Mouse (Mus musculus) embryonic facial prominence, embryonic 15.5 days (tissue): ENCODE data around the gene Idi2. TPM values are rescaled to one million over a fixed set of nuclear protein-coding genes. Genes with fewer than 3 reads are reported as not detected.
"Not testable (repeated sequence)": the region's sequence is repeated elsewhere in the genome, so short reads cannot be mapped to it uniquely, and the experiment has no call there.

Source experiments
- ATAC-seq: fragments of 200-750 bp; cut with Nextera tagmentation; 2 replicates; pipeline ENCODE4 v1.8.0; 2017; ENCODE audit warnings: low read depth, moderate TSS enrichment; ENCODE audit not compliant: insufficient number of reproducible peaks, low FRiP score, low TSS enrichment
- H3K27ac ChIP-seq: fragments of 300-500 bp; sonication (generic); replicated peaks from 2 replicates; pipeline ENCODE4 v1.5.1; 2015; ENCODE audit warnings: mild to moderate bottlenecking, inconsistent platforms
- H3K27me3 ChIP-seq: fragments of 300-500 bp; sonication (generic); 2 replicates; pipeline ENCODE4 v1.6.1; 2015; ENCODE audit warnings: inconsistent platforms
- H3K36me3 ChIP-seq: fragments of 300-500 bp; sonication (generic); 2 replicates; pipeline ENCODE4 v1.6.1; 2015; ENCODE audit warnings: mild to moderate bottlenecking, inconsistent platforms
- H3K4me1 ChIP-seq: fragments of 300-500 bp; sonication (generic); 2 replicates; pipeline ENCODE4 v1.6.1; 2015; ENCODE audit warnings: inconsistent platforms
- H3K4me2 ChIP-seq: fragments of 300-500 bp; sonication (generic); replicated peaks from 2 replicates; pipeline ENCODE4 v1.6.1; 2015; ENCODE audit warnings: mild to moderate bottlenecking, inconsistent platforms
- H3K4me3 ChIP-seq: fragments of 300-500 bp; sonication (generic); replicated peaks from 2 replicates; pipeline ENCODE4 v1.5.1; 2015; ENCODE audit warnings: mild to moderate bottlenecking, inconsistent platforms
- H3K9ac ChIP-seq: fragments of 300-500 bp; sonication (generic); 2 replicates; pipeline ENCODE4 v1.6.1; 2015; ENCODE audit warnings: inconsistent platforms
- H3K9me3 ChIP-seq: fragments of 300-500 bp; sonication (generic); replicated peaks from 2 replicates; pipeline ENCODE4 v1.6.1; 2016; ENCODE audit warnings: inconsistent platforms
- WGBS: fragments of 180-500 bp; shearing (Covaris S2); methylation state at CpG from one replicate; pipeline ENCODE4 v1.1.7; 2015; 5-methylcytosine and 5-hydroxymethylcytosine counted together
- polyA plus RNA-seq: library from polyadenylated mRNA; unstranded; fragments of >200 nt; fragmentation: Nextera tagmentation; extraction: Ambion mirVana; gene quantifications from 2 replicates; pipeline ENCODE4 v1.2.1, GENCODE M21; 2015

The Idi2 gene
- 8.0 and 16.2 TPM in 2 replicates for polyA plus RNA-seq

DNA sequence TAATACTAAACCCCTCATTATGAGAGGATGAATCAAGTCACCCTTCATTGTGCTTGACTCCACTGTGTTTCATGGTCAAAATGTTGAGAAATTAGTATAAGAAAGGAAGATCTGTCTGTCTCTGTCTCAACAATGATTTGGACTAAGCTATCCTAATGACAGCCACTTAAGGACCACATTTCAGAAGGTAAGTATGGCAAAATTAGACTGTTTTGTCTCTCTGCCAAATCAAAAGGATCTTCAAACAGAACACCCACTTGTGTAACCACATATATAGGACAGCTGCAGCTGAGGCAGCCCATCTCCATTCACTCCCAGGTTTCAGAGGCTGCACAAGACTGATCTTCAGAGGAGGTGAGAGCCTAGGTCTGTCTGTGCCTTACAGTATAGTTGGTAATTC is at the start of gene Idi2:
Gene Idi2 (plus strand): TSS at position 301 of the 400 bp plus-strand sequence.
- not testable (repeated sequence) for H3K4me3 ChIP-seq, H3K4me2 ChIP-seq, H3K27me3 ChIP-seq, H3K36me3 ChIP-seq, H3K9ac ChIP-seq, H3K4me1 ChIP-seq, ATAC-seq, H3K9me3 ChIP-seq, H3K27ac ChIP-seq

DNA sequence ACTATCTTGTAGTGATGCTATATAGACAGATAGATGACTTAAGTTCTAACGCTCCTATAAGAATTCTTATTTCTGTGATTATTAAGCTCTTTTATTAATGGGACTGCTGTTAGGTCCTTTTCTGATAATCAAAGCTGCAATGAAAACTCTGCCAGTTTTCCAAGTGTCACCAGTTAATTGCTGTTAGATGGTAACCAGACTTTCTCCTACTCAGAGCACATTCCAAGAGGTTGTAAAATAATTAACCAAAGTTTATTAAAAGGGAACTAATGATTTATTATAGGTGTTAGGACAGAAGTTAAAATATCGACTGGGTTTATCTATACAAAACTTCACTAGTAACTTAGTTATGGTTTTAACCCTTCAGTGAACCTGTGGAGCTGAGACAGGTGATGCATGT is 46.7 kb upstream of the Idi2 start:
- H3K4me1 ChIP-seq, H3K4me2 ChIP-seq, ATAC-seq, H3K9me3 ChIP-seq, H3K27me3 ChIP-seq, H3K36me3 ChIP-seq, H3K27ac ChIP-seq, H3K9ac ChIP-seq, H3K4me3 ChIP-seq: not testable (repeated sequence)
- WGBS = 89% methylated on average over 2 of the region's 2 CpGs

DNA sequence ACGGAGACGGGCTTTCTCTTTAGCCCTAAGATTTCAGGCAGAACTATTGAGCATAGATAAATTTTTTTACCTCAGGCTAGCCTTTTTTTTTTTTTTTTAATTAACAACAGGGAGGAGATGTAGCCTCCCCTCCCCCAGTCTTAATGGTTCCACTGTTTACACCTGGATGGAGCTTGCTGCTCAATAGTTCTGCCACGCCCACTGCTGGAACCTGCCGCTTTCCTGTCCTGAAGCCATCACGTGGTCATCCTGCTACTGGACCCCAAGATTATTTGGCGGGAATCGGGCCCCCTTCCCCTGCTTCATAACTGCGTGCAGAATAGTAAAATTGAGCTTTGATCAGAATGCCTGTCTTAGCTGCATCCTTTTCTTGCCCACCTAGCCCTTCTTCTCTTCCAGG is 38.8 kb upstream of the Idi2 start:
- WGBS = 89% methylated on average over 8 of the region's 8 CpGs
- not testable (repeated sequence) for H3K27ac ChIP-seq, H3K27me3 ChIP-seq, H3K4me3 ChIP-seq, H3K36me3 ChIP-seq, ATAC-seq, H3K9ac ChIP-seq, H3K9me3 ChIP-seq, H3K4me2 ChIP-seq, H3K4me1 ChIP-seq

- Histone ChIP-seq H3K9ac (no peak overlapping the region), H3K27me3 (no peaks in the 10 kb centered on the region), H3K36me3 (no peaks in the 10 kb centered on the region), H3K27ac (no peak overlapping the region), H3K4me3 (no peak overlapping the region), H3K4me2 (no peak overlapping the region), H3K9me3 (no peaks in the 10 kb centered on the region), H3K4me1 (no peaks in the 10 kb centered on the region)
- 57% methylated on average over 2 of the region's 2 CpGs for WGBS
- ATAC-seq = no peak
These were observed 19.2 kb upstream of the Idi2 start for GRCm38 (mm10) chr13:8933499-8933898.

GRCm38 (mm10) chr13:8937611-8938140 is 15.0 kb upstream of the Idi2 start:
- WGBS = 73% methylated on average over 6 of the region's 6 CpGs

GRCm38 (mm10) chr13:8941110-8941509 is 11.6 kb upstream of the Idi2 start:
- not testable (repeated sequence) for H3K27ac ChIP-seq, H3K9me3 ChIP-seq, H3K4me1 ChIP-seq, H3K4me3 ChIP-seq, H3K4me2 ChIP-seq, H3K27me3 ChIP-seq, ATAC-seq, H3K36me3 ChIP-seq, H3K9ac ChIP-seq
- 72% methylated on average over 4 of the region's 4 CpGs for WGBS

More at GRCm38 (mm10) chr13:8937611-8938140, 15.0 kb upstream of the Idi2 start:
- not testable (repeated sequence) for ATAC-seq, H3K27ac ChIP-seq, H3K9ac ChIP-seq, H3K36me3 ChIP-seq, H3K9me3 ChIP-seq, H3K4me3 ChIP-seq, H3K4me2 ChIP-seq, H3K4me1 ChIP-seq, H3K27me3 ChIP-seq

GRCm38 (mm10) chr13:8941701-8942100 is 11.0 kb upstream of the Idi2 start:
- not testable (repeated sequence) for H3K9ac ChIP-seq, H3K4me3 ChIP-seq, H3K4me1 ChIP-seq, H3K36me3 ChIP-seq, H3K9me3 ChIP-seq, H3K4me2 ChIP-seq, H3K27me3 ChIP-seq, ATAC-seq, H3K27ac ChIP-seq
- 57% methylated on average over 1 of the region's 5 CpGs for WGBS

- not testable (repeated sequence) for H3K9me3 ChIP-seq, H3K27me3 ChIP-seq, H3K4me1 ChIP-seq, H3K27ac ChIP-seq, H3K36me3 ChIP-seq, H3K9ac ChIP-seq, ATAC-seq, H3K4me2 ChIP-seq, H3K4me3 ChIP-seq
- WGBS = no CpG with 5 or more reads among the region's 5 CpGs
These were observed 8.8 kb upstream of the Idi2 start for GRCm38 (mm10) chr13:8943828-8944227.

DNA sequence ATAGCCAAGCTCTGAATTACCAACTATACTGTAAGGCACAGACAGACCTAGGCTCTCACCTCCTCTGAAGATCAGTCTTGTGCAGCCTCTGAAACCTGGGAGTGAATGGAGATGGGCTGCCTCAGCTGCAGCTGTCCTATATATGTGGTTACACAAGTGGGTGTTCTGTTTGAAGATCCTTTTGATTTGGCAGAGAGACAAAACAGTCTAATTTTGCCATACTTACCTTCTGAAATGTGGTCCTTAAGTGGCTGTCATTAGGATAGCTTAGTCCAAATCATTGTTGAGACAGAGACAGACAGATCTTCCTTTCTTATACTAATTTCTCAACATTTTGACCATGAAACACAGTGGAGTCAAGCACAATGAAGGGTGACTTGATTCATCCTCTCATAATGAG is 4.5 kb upstream of the Idi2 start, which contains the start of gene Gm9745:
Gene Gm9745 (minus strand): TSS at position 101 of the 400 bp plus-strand sequence.
- not testable (repeated sequence) for H3K36me3 ChIP-seq, H3K9ac ChIP-seq, H3K27ac ChIP-seq, ATAC-seq, H3K4me2 ChIP-seq, H3K4me3 ChIP-seq, H3K4me1 ChIP-seq, H3K27me3 ChIP-seq, H3K9me3 ChIP-seq

DNA sequence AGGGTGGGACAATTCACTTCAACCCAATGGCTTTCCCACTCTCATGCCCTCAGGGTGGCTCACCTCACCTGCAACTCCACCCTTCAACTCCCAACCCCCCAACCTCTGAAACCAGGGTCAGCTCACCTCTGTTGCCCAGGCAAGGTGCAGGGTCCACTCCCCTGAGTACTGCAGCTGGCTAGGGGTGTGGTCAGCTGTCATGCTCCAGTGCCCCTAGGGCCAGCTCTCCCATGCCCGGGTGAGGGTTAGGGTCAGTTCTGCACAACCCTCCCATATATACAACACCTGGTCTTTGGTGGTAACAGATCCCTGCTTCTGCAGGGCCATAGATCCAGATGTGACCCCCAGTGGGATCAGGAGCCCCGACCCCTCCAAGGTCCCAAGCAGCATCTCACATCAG is 2.5 kb downstream of the Idi2 start:
- WGBS = 73% methylated on average over 2 of the region's 2 CpGs

DNA sequence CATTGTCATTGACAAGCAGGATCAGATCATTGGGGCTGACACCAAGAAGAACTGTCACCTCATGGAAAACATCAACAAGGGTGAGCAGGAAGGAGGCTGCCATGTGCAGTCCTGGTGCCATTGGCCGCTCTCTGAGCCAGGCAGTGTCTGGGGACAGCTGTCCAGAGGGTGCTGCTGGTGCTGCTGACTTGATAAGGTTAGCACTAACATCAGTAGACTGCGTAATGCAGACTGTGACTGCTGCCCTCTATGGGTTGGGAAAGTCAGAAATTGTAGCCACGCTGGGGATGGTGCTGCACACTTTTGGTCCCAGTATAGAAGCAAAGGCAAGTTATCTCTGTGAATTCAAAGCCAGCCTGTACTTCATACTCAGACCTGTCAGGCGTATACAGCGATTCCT is 4.2 kb downstream of the Idi2 start:
- H3K27ac ChIP-seq, H3K4me3 ChIP-seq, H3K36me3 ChIP-seq, H3K4me1 ChIP-seq, H3K27me3 ChIP-seq, H3K4me2 ChIP-seq, ATAC-seq, H3K9ac ChIP-seq, H3K9me3 ChIP-seq: not testable (repeated sequence)
- WGBS = no CpG with 5 or more reads among the region's 5 CpGs

More for the DNA sequence above, 2.5 kb downstream of the Idi2 start:
- H3K27me3 ChIP-seq, ATAC-seq, H3K4me3 ChIP-seq, H3K9me3 ChIP-seq, H3K4me2 ChIP-seq, H3K9ac ChIP-seq, H3K36me3 ChIP-seq, H3K4me1 ChIP-seq, H3K27ac ChIP-seq: not testable (repeated sequence)

DNA sequence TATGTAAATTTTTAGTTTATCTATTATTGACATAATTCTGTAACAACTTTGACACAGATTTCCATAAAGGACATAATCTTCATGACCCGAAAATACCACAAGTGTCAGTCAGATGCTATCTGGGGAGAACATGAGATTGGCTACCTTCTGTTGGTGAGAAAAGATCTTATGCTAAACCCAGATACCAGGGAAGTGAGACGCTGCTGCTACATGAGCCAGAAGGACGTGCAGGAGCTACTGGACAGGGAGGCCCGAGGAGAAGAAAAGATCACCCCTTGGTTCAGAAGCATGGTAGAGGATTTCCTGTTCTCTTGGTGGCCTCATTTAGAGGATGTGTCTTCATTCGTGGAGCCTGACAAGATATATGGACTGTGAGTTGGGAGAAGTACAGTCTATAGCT is 6.4 kb downstream of the Idi2 start:
- H3K9ac ChIP-seq, H3K36me3 ChIP-seq, H3K9me3 ChIP-seq, H3K4me2 ChIP-seq, ATAC-seq, H3K27ac ChIP-seq, H3K27me3 ChIP-seq, H3K4me3 ChIP-seq, H3K4me1 ChIP-seq: not testable (repeated sequence)
- WGBS = 38% methylated on average over 1 of the region's 5 CpGs
